Mouse (Mus musculus) bone marrow, adult 2 months (tissue): Measurements from ENCODE around the gene Alg1.

Source experiments
- CTCF ChIP-seq: fragments of 200-500 bp; IDR thresholded peaks from 2 replicates; pipeline ENCODE4 v1.5.1; 2011; ENCODE audit warnings: low read length, control low read depth; ENCODE audit not compliant: control insufficient read depth, insufficient read depth
- POLR2A ChIP-seq: fragments of 200-500 bp; IDR thresholded peaks from 2 replicates; pipeline ENCODE4 v1.6.1; 2011; ENCODE audit warnings: low read depth, mild to moderate bottlenecking, control low read depth, low read length, borderline replicate concordance; ENCODE audit not compliant: control insufficient read depth

DNA sequence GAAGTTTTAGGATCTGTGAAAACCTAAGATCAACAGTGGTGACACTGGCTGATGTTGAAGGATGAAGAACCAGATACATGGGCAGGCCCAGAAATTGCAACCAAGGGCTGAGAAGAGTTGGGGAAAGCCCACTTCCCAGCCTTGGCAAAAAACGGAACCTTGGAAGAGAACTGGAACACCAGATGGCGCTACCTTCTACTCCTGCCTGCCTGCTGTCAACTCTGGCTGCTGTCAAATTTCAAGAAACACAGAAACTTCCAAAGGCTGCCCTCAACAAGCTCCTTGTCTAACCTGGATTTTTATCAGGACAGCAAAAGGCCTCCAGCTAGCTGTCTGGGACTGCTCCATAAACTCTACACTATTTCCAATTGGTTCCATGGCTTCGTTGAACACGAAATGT is 30.7 kb upstream of the Alg1 start:
- peak; percentile 70 for TF ChIP-seq CTCF
- TF ChIP-seq POLR2A = no peak
